Mouse (Mus musculus): ENCODE measurements around the gene Rxylt1. TPM values are rescaled to one million over a fixed set of nuclear protein-coding genes. Genes with fewer than 3 reads are reported as not detected.

Rxylt1 gene
- total RNA-seq, 2 experiments from 2014 or later = 46.5 to 51.1 TPM

GRCm38 (mm10) chr10:122045946-122046345, 51.2 kb downstream of the Rxylt1 start:
- no peak for DNase-seq (ENCODE audit: low spot score in 2 of 2)

GRCm38 (mm10) chr10:122044926-122045325, 52.2 kb downstream of the Rxylt1 start:
- no peak for DNase-seq (ENCODE audit: low spot score in 2 of 2)

GRCm38 (mm10) chr10:122040372-122040771, 56.8 kb downstream of the Rxylt1 start:
- no peak for DNase-seq (ENCODE audit: low spot score in 2 of 2)

GRCm38 (mm10) chr10:122039566-122039965, 57.6 kb downstream of the Rxylt1 start:
- DNase-seq (ENCODE audit: low spot score in 2 of 2) = no peak

GRCm38 (mm10) chr10:122038554-122038953, 58.6 kb downstream of the Rxylt1 start:
- no peak for DNase-seq (ENCODE audit: low spot score in 2 of 2)

- no peak for DNase-seq (ENCODE audit: low spot score in 2 of 2)
Measured at GRCm38 (mm10) chr10:122033271-122033670, 63.9 kb downstream of the Rxylt1 start.

- DNase-seq (ENCODE audit: low spot score in 2 of 2) = no peak
Measured at GRCm38 (mm10) chr10:122030420-122030819, 66.8 kb downstream of the Rxylt1 start.

GRCm38 (mm10) chr10:122029738-122030137, 67.4 kb downstream of the Rxylt1 start:
- no peak for DNase-seq (ENCODE audit: low spot score in 2 of 2)

Other genes with a start within 250 kb of the Rxylt1 start
- gene Srgap1, start 50.1 kb downstream of the Rxylt1 start, total RNA-seq (2021) = 10 to 100 TPM; 33.5 to 36.2 TPM